Mouse (Mus musculus) stomach, postnatal 0 days (tissue): ENCODE measurements around the gene Myo1a.

Source experiments
- CTCF ChIP-seq: IDR thresholded peaks from 2 replicates; pipeline ENCODE4 v1.5.1; 2016; ENCODE audit warnings: antibody characterized with exemption, low read depth, mild to moderate bottlenecking, moderate library complexity
- EP300 ChIP-seq: optimal IDR thresholded peaks from 2 replicates; pipeline ENCODE3; 2016; ENCODE audit warnings: antibody characterized with exemption

- TF ChIP-seq CTCF (no peak), EP300 (no peak)
Observed at GRCm38 (mm10) chr10:127725136-127725535, 20.2 kb downstream of the Myo1a start.
